Mouse (Mus musculus): ENCODE data around the gene Myog.
A peak's percentile ranks its signal among the peaks of the same experiment; 100 is the strongest.
"Not testable (repeated sequence)": the region's sequence is repeated elsewhere in the genome, so short reads cannot be mapped to it uniquely, and the experiment has no call there.

Myog gene

GRCm38 (mm10) chr1:134289598-134290099, at the start of gene Myog:
Myog (plus strand) TSS chr1:134289989.
- no peak for DNase-seq (ENCODE audit: low spot score in 2 of 2)

GRCm38 (mm10) chr1:134240701-134241100, 49.1 kb upstream of the Myog start:
- DNase-seq (ENCODE audit: low spot score in 2 of 2), result no peak

- DNase-seq (ENCODE audit: low spot score in 2 of 2), result no peak
These were observed 48.5 kb upstream of the Myog start for GRCm38 (mm10) chr1:134241298-134241697.

GRCm38 (mm10) chr1:134242286-134242685, 47.5 kb upstream of the Myog start:
- DNase-seq (ENCODE audit: low spot score in 2 of 2), result no peak

GRCm38 (mm10) chr1:134243505-134243904, 46.3 kb upstream of the Myog start:
- DNase-seq (ENCODE audit: low spot score in 2 of 2), result no peak

GRCm38 (mm10) chr1:134243948-134244914, 45.6 kb upstream of the Myog start:
- DNase-seq (ENCODE audit: low spot score in 2 of 2), result peak; percentile 61 to 88

GRCm38 (mm10) chr1:134245004-134245717, 44.6 kb upstream of the Myog start:
- DNase-seq (ENCODE audit: low spot score in 2 of 2), result no peak

- DNase-seq (ENCODE audit: low spot score in 2 of 2), result no peak
These were observed 43.2 kb upstream of the Myog start for GRCm38 (mm10) chr1:134246590-134246989.

- not testable (repeated sequence) for DNase-seq (ENCODE audit: low spot score in 2 of 2)
These were observed 40.1 kb upstream of the Myog start for GRCm38 (mm10) chr1:134249681-134250080.

GRCm38 (mm10) chr1:134264341-134264740, 25.4 kb upstream of the Myog start:
- no peak for DNase-seq (ENCODE audit: low spot score in 2 of 2)

- no peak for DNase-seq (ENCODE audit: low spot score in 2 of 2)
These were observed 24.0 kb upstream of the Myog start for GRCm38 (mm10) chr1:134265797-134266196.

- DNase-seq (ENCODE audit: low spot score in 2 of 2), result no peak
These were observed 19.8 kb upstream of the Myog start for GRCm38 (mm10) chr1:134270026-134270425.

GRCm38 (mm10) chr1:134272754-134273250, 17.0 kb upstream of the Myog start:
- DNase-seq (ENCODE audit: low spot score in 2 of 2), result no peak

- no peak for DNase-seq (ENCODE audit: low spot score in 2 of 2)
These were observed 16.0 kb upstream of the Myog start for GRCm38 (mm10) chr1:134273493-134274395.

GRCm38 (mm10) chr1:134274483-134274920, 15.3 kb upstream of the Myog start:
- DNase-seq (ENCODE audit: low spot score in 2 of 2), result no peak

GRCm38 (mm10) chr1:134275616-134276464, 13.9 kb upstream of the Myog start:
- no peak for DNase-seq (ENCODE audit: low spot score in 2 of 2)

GRCm38 (mm10) chr1:134276823-134277222, 13.0 kb upstream of the Myog start:
- DNase-seq (ENCODE audit: low spot score in 2 of 2), result no peak

- DNase-seq (ENCODE audit: low spot score in 2 of 2), result no peak
These were observed 9.6 kb upstream of the Myog start for GRCm38 (mm10) chr1:134280174-134280573.

GRCm38 (mm10) chr1:134281563-134281962, 8.2 kb upstream of the Myog start:
- no peak for DNase-seq (ENCODE audit: low spot score in 2 of 2)

GRCm38 (mm10) chr1:134282342-134282741, 7.4 kb upstream of the Myog start:
- DNase-seq (ENCODE audit: low spot score in 2 of 2), result no peak

All from spleen, postnatal 10 days (tissue).